Mouse (Mus musculus) small intestine, adult 2 months (tissue): Measurements from ENCODE around the gene Kcnip1.

Experiments used
- CTCF ChIP-seq: fragments of 200-500 bp; IDR thresholded peaks from 2 replicates; pipeline ENCODE4 v1.5.1; 2012; ENCODE audit warnings: low read depth, mild to moderate bottlenecking, control low read depth, inconsistent platforms, low read length, moderate library complexity, mixed read lengths; ENCODE audit not compliant: insufficient replicate concordance, insufficient read length; ENCODE audit errors: extremely low read depth
- POLR2A ChIP-seq: fragments of 200-500 bp; IDR thresholded peaks from 2 replicates; pipeline ENCODE4 v1.6.1; 2012; ENCODE audit warnings: low read depth, mild to moderate bottlenecking, control low read depth, inconsistent platforms, low read length, moderate library complexity

GRCm38 (mm10) chr11:33747402-33747955 is 245.5 kb downstream of the Kcnip1 start:
- TF ChIP-seq CTCF (no peak), POLR2A (no peak)
